Mouse (Mus musculus): Measurements from ENCODE around the gene Atp6v0e.

Gene Atp6v0e

GRCm38 (mm10) chr17:26686334-26687000 lies 23.4 kb downstream of the Atp6v0e start:
- no peak for DNase-seq (ENCODE audit: extremely low spot score, low spot score)

GRCm38 (mm10) chr17:26688795-26689735 lies 26.0 kb downstream of the Atp6v0e start:
- no peak for DNase-seq (ENCODE audit: extremely low spot score, low spot score)

- DNase-seq (ENCODE audit: extremely low spot score, low spot score), result no peak
These were observed 26.8 kb downstream of the Atp6v0e start for GRCm38 (mm10) chr17:26689810-26690209.

- DNase-seq (ENCODE audit: extremely low spot score, low spot score), result no peak
These were observed 27.2 kb downstream of the Atp6v0e start for GRCm38 (mm10) chr17:26690236-26690635.

GRCm38 (mm10) chr17:26691110-26691509 lies 28.1 kb downstream of the Atp6v0e start:
- DNase-seq (ENCODE audit: extremely low spot score, low spot score), result no peak

- DNase-seq (ENCODE audit: extremely low spot score, low spot score), result no peak
These were observed 30.4 kb downstream of the Atp6v0e start for GRCm38 (mm10) chr17:26693424-26693823.

GRCm38 (mm10) chr17:26694171-26694570 lies 31.1 kb downstream of the Atp6v0e start:
- no peak for DNase-seq (ENCODE audit: extremely low spot score, low spot score)

- no peak for DNase-seq (ENCODE audit: extremely low spot score, low spot score)
These were observed 32.2 kb downstream of the Atp6v0e start for GRCm38 (mm10) chr17:26695193-26695592.

- no peak for DNase-seq (ENCODE audit: extremely low spot score, low spot score)
These were observed 35.8 kb downstream of the Atp6v0e start for GRCm38 (mm10) chr17:26698846-26699245.

- DNase-seq (ENCODE audit: extremely low spot score, low spot score), result no peak
These were observed 37.0 kb downstream of the Atp6v0e start for GRCm38 (mm10) chr17:26699819-26700616.

GRCm38 (mm10) chr17:26701565-26701964 lies 38.5 kb downstream of the Atp6v0e start:
- no peak for DNase-seq (ENCODE audit: extremely low spot score, low spot score)

- no peak for DNase-seq (ENCODE audit: extremely low spot score, low spot score)
These were observed 39.6 kb downstream of the Atp6v0e start for GRCm38 (mm10) chr17:26702621-26703020.

- DNase-seq (ENCODE audit: extremely low spot score, low spot score), result no peak
These were observed 40.6 kb downstream of the Atp6v0e start for GRCm38 (mm10) chr17:26703671-26704070.

GRCm38 (mm10) chr17:26705463-26706359 lies 42.7 kb downstream of the Atp6v0e start:
- DNase-seq (ENCODE audit: extremely low spot score, low spot score), result no peak

GRCm38 (mm10) chr17:26707066-26707465 lies 44.0 kb downstream of the Atp6v0e start:
- DNase-seq (ENCODE audit: extremely low spot score, low spot score), result no peak

GRCm38 (mm10) chr17:26708499-26708898 lies 45.5 kb downstream of the Atp6v0e start:
- DNase-seq (ENCODE audit: extremely low spot score, low spot score), result no peak

GRCm38 (mm10) chr17:26708993-26709590 lies 46.1 kb downstream of the Atp6v0e start:
- DNase-seq (ENCODE audit: extremely low spot score, low spot score), result no peak

- no peak for DNase-seq (ENCODE audit: extremely low spot score, low spot score)
These were observed 47.0 kb downstream of the Atp6v0e start for GRCm38 (mm10) chr17:26710049-26710448.

GRCm38 (mm10) chr17:26715271-26715758 lies 52.3 kb downstream of the Atp6v0e start, which contains the start of gene Crebrf:
Gene Crebrf, plus strand, starts transcription at chr17:26715650.
- peak; percentile 95 for DNase-seq (ENCODE audit: extremely low spot score, low spot score)
